Mouse (Mus musculus) midbrain, embryonic 16.5 days (tissue): Measurements from ENCODE around the gene Upp2. TPM values are rescaled to one million over a fixed set of nuclear protein-coding genes. Genes with fewer than 3 reads are reported as not detected.

ENCODE experiments used
- ATAC-seq: fragments of 200-750 bp; cut with Nextera tagmentation; 2 replicates; pipeline ENCODE4 v1.8.0; 2017; ENCODE audit warnings: moderate TSS enrichment
- H3K27ac ChIP-seq: fragments of 300-500 bp; sonication (generic); 2 replicates; pipeline ENCODE4 v1.5.1; 2014; ENCODE audit warnings: mild to moderate bottlenecking, low read length, mixed read lengths
- H3K27me3 ChIP-seq: fragments of 300-500 bp; sonication (generic); 2 replicates; pipeline ENCODE4 v1.6.1; 2014; ENCODE audit warnings: low read depth, low read length, mixed read lengths; ENCODE audit not compliant: control insufficient read depth, insufficient read depth
- H3K36me3 ChIP-seq: fragments of 300-500 bp; sonication (generic); 2 replicates; pipeline ENCODE4 v1.6.1; 2014; ENCODE audit warnings: mild to moderate bottlenecking, low read length, moderate library complexity, mixed read lengths; ENCODE audit not compliant: control insufficient read depth, insufficient read depth
- H3K4me1 ChIP-seq: fragments of 300-500 bp; sonication (generic); 2 replicates; pipeline ENCODE4 v1.6.1; 2014; ENCODE audit warnings: mild to moderate bottlenecking, low read length, mixed read lengths; ENCODE audit not compliant: control insufficient read depth, insufficient read depth
- H3K4me2 ChIP-seq: fragments of 300-500 bp; sonication (generic); 2 replicates; pipeline ENCODE4 v1.6.1; 2014; ENCODE audit warnings: mild to moderate bottlenecking, low read length, mixed read lengths
- H3K4me3 ChIP-seq: fragments of 300-500 bp; sonication (generic); 2 replicates; pipeline ENCODE4 v1.5.1; 2014; ENCODE audit warnings: low read depth, mild to moderate bottlenecking, low read length, moderate library complexity, mixed read lengths
- H3K9ac ChIP-seq: fragments of 300-500 bp; sonication (generic); 2 replicates; pipeline ENCODE4 v1.6.1; 2014; ENCODE audit warnings: low read depth, low read length, mixed read lengths
- H3K9me3 ChIP-seq: fragments of 300-500 bp; sonication (generic); replicated peaks from 2 replicates; pipeline ENCODE4 v1.6.1; 2014; ENCODE audit warnings: mild to moderate bottlenecking, low read length, mixed read lengths; ENCODE audit not compliant: control insufficient read depth, poor library complexity, severe bottlenecking
- WGBS: fragments of 180-500 bp; shearing (Covaris S2); extraction: QIAGEN DNeasy Blood & Tissue Kit; methylation state at CpG from one replicate; pipeline ENCODE4 v1.1.7; 2014; 5-methylcytosine and 5-hydroxymethylcytosine counted together
- polyA plus RNA-seq: library from polyadenylated mRNA; unstranded; fragments of >200 nt; fragmentation: Nextera tagmentation; extraction: Ambion mirVana; gene quantifications from 2 replicates; pipeline ENCODE4 v1.2.1, GENCODE M21; 2015

Gene Upp2
- polyA plus RNA-seq, 1 experiment from 2014 or later: 16.6 TPM

DNA sequence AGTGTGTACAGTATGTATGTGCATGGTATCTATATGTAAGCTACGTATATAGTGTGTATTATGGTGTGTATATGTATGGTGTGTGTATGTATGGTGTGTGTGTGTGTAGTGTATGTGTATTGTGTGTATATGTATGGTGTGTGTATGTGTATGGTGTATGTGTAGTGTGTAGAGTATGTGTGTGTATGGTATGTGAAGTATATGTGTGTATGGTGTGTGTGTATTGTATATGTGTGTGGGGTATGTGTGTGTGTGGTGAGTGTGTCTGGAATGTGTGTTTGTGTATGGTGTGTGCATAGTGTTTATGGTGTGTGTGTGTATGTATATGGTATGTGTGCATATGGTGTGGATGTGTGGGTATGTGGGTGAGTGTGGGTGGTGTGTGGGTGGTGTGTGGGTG is 23.0 kb downstream of the Upp2 start:
- Histone ChIP-seq H3K4me1 (no peaks in the 10 kb centered on the region), H3K4me2 (no peak overlapping the region), H3K4me3 (no peak overlapping the region), H3K9ac (no peak overlapping the region), H3K9me3 (no peaks in the 10 kb centered on the region), H3K27me3 (no peaks in the 10 kb centered on the region), H3K27ac (no peak overlapping the region), H3K36me3 (no peaks in the 10 kb centered on the region)
- 92% methylated on average over 1 of the region's 1 CpGs for WGBS
- ATAC-seq: peak; percentile 36; the same call in 1 of the 2 replicates

DNA sequence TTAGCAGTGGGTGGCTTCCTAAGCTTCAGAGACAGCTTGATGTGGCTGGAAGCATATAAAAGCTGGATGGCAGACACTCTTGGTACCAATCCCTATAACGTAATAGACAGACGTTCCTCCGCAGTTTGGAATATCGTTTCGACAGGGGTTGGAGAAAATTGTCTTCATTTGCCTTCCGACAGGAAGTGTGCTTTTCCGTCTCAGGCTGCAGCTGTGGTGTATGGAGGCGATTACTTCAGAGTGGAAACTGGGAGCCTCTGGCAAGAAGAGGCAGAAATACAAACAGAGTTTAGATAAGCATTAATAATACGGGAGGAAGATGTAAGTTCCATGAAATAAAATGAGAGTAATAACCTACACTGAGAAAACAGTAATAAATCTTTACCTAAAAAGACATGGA is 28.3 kb downstream of the Upp2 start:
- H3K4me3 ChIP-seq: no peak overlapping the region
- H3K9me3 ChIP-seq: 0 out of 2 replicates have a peak, but pooled peaks cover 2% of the 10 kb centered on the region
- H3K4me1 ChIP-seq: no peaks in the 10 kb centered on the region
- no peak overlapping the region for H3K9ac ChIP-seq
- H3K27me3 ChIP-seq: no peaks in the 10 kb centered on the region
- no peak overlapping the region for H3K27ac ChIP-seq
- H3K4me2 ChIP-seq: no peak overlapping the region
- H3K36me3 ChIP-seq: no peaks in the 10 kb centered on the region
- no peak for ATAC-seq
- WGBS: 71% methylated on average over 9 of the region's 9 CpGs

GRCm38 (mm10) chr2:58596774-58597342 is 29.8 kb downstream of the Upp2 start:
- H3K4me1 ChIP-seq: no peaks in the 10 kb centered on the region
- H3K9me3 ChIP-seq: 0 out of 2 replicates have a peak, but pooled peaks cover 2% of the 10 kb centered on the region
- H3K9ac ChIP-seq: no peak overlapping the region
- H3K27me3 ChIP-seq: no peaks in the 10 kb centered on the region
- no peak overlapping the region for H3K27ac ChIP-seq
- ATAC-seq: no peak
- no peak overlapping the region for H3K4me3 ChIP-seq
- no peaks in the 10 kb centered on the region for H3K36me3 ChIP-seq
- 69% methylated on average over 17 of the region's 17 CpGs for WGBS
- no peak overlapping the region for H3K4me2 ChIP-seq

GRCm38 (mm10) chr2:58597556-58597955 is 30.5 kb downstream of the Upp2 start:
- Histone ChIP-seq H3K4me1 (no peaks in the 10 kb centered on the region), H3K9ac (no peak overlapping the region), H3K27ac (no peak overlapping the region), H3K4me2 (no peak overlapping the region), H3K27me3 (no peaks in the 10 kb centered on the region), H3K36me3 (no peaks in the 10 kb centered on the region), H3K4me3 (no peak overlapping the region), H3K9me3 (0 out of 2 replicates have a peak, but pooled peaks cover 2% of the 10 kb centered on the region)
- 88% methylated on average over 3 of the region's 3 CpGs for WGBS
- no peak for ATAC-seq

DNA sequence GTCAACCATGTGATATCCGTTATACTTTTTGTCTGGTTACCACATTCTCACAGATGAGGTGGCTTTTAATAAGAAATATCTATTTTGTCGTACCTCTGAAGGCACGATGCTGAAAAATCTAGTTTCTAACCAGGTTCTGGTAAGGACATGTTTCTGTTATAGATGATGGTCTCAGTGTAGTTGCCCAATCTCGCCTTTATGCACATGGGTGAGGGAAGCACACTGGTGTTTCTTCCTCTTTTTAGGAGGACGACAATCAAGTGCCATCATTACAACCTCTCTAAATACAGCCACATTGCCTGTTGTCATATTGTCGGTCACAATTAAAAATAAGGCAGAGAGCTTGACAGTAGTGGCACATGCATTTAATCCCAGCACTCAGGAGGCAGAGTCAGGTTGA is 32.5 kb downstream of the Upp2 start:
- no peaks in the 10 kb centered on the region for H3K4me1 ChIP-seq
- H3K9ac ChIP-seq: no peak overlapping the region
- no peak overlapping the region for H3K4me3 ChIP-seq
- ATAC-seq: no peak
- no peak overlapping the region for H3K27ac ChIP-seq
- H3K9me3 ChIP-seq: 0 out of 2 replicates have a peak, but pooled peaks cover 2% of the 10 kb centered on the region
- H3K36me3 ChIP-seq: no peaks in the 10 kb centered on the region
- no peak overlapping the region for H3K4me2 ChIP-seq
- no peaks in the 10 kb centered on the region for H3K27me3 ChIP-seq
- WGBS: 97% methylated on average over 6 of the region's 6 CpGs

GRCm38 (mm10) chr2:58601382-58601781 is 34.3 kb downstream of the Upp2 start:
- Histone ChIP-seq H3K9ac (no peak overlapping the region), H3K4me3 (no peak overlapping the region), H3K9me3 (0 out of 2 replicates have a peak, but pooled peaks cover 2% of the 10 kb centered on the region), H3K36me3 (no peaks in the 10 kb centered on the region), H3K4me1 (no peaks in the 10 kb centered on the region), H3K27me3 (no peaks in the 10 kb centered on the region), H3K27ac (no peak overlapping the region), H3K4me2 (no peak overlapping the region)
- ATAC-seq: no peak
- 73% methylated on average over 4 of the region's 4 CpGs for WGBS

DNA sequence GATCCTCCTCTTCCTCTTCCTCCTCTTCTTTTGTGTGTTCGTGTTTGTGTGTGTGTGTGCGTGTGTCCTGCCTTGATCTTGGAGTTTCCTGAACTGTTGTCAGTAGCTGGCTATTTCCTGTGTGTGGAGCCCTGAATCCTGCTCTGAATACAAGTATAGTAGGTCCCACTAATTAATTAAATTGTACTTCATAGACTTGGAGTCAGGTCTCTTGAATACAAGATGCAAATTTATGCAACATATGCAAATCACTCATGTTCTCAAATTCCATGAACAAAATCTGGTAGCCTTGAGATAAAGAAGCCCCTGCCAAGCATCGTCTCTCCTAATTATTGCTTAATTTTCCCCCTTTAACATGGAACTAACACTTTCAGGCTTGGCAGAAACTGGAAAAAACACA is 36.3 kb downstream of the Upp2 start:
- Histone ChIP-seq H3K27ac (no peak overlapping the region), H3K27me3 (no peaks in the 10 kb centered on the region), H3K9ac (no peak overlapping the region), H3K9me3 (0 out of 2 replicates have a peak, but pooled peaks cover 2% of the 10 kb centered on the region), H3K4me2 (no peak overlapping the region), H3K4me1 (no peaks in the 10 kb centered on the region), H3K36me3 (no peaks in the 10 kb centered on the region), H3K4me3 (no peak overlapping the region)
- ATAC-seq: no peak
- 75% methylated on average over 3 of the region's 3 CpGs for WGBS

GRCm38 (mm10) chr2:58604791-58605190 is 37.7 kb downstream of the Upp2 start:
- 0 out of 2 replicates have a peak, but pooled peaks cover 2% of the 10 kb centered on the region for H3K9me3 ChIP-seq
- no peak for ATAC-seq
- 93% methylated on average over 3 of the region's 3 CpGs for WGBS

DNA sequence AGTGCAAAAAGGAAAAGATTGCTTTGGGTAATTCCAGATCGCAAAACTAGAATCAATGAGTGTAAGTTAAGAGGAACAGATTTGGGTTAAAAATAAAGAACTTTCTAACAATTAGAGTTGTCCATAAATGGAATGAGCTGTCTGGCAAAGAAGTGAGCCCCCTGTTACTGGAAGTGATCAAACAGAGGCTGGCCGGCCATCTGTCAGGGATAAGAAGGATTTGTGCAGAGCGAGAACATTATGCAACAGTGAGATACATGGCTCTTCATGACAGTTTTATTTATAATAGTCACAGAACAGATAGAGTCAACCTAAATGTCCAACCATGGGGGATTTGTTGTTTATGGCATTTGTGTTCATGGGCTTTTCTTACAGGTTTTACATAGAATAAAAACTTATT is 46.6 kb downstream of the Upp2 start:
- Histone ChIP-seq H3K4me3 (no peak overlapping the region), H3K27ac (no peak overlapping the region), H3K9ac (no peak overlapping the region), H3K9me3 (no peaks in the 10 kb centered on the region), H3K4me1 (no peaks in the 10 kb centered on the region), H3K36me3 (no peaks in the 10 kb centered on the region), H3K27me3 (no peaks in the 10 kb centered on the region), H3K4me2 (no peak overlapping the region)
- WGBS: 90% methylated on average over 3 of the region's 3 CpGs
- no peak for ATAC-seq

More at GRCm38 (mm10) chr2:58604791-58605190, 37.7 kb downstream of the Upp2 start:
- Histone ChIP-seq H3K36me3 (no peaks in the 10 kb centered on the region), H3K27ac (no peak overlapping the region), H3K27me3 (no peaks in the 10 kb centered on the region), H3K9ac (no peak overlapping the region), H3K4me3 (no peak overlapping the region), H3K4me2 (no peak overlapping the region), H3K4me1 (no peaks in the 10 kb centered on the region)
